Mouse (Mus musculus) embryo, embryonic 10 days (tissue): ENCODE data around the gene Mrpl24.

Experiments used
- DNase-seq: peaks from one replicate; pipeline ENCODE4 v3.0.0-alpha.2; 2015; ENCODE audit warnings: low spot score

Gene Mrpl24

DNA sequence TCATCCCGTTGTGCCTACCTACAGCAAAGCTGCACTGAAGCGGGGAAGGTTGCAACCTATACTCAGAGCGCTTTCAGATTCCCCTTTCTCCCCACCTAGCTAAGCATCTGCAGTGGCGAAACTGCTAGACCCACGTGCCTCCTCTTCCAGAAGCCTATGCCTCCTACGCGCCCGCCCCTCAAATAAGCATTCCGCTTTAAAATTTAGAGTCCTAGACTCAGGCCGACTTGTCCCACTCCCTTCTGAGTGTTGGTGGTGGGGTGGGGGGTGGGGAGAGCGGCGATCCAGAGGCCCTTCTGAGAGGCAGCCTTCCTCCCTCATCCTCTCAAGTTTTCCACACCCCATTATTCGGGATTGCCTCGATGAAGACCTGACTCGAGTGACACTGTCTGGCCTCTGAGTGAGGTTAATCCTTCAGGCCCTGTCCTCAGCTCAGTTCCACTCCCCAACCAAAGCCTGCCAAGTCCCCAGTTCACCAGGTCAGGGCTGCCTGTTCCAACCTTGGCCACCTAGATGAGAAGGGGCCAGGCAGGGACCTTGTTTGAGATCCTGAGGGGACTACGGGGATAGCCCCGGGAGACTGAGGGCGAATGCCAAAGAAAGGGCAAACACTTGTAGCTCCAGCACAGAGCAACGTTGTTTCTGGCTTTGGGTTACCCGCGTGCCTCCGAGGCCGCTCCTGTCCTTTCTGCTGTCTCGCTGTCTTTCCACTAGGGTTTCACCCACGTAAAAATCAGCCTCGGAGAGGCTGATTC is 27.9 kb downstream of the Mrpl24 start:
- DNase-seq = peak; percentile 66

DNA sequence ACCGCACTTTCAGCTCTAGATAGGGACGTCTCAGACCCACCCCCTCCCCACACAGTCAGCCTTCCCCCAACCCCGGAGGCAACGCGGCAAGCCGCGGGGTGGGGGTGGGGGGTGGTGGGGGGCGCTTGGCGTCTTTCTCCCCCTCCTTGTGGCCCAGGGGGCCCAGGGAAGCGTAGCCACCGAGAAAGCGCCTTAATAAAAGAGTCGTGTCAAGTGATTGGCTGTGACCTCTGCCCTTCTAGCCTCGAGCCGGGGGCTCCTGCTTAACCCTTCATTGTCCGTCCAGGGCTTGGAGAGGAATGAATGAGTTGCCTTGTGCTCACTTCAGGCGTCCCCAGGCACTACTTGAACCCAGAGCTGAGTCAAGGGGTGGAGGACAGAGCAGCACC is 28.5 kb downstream of the Mrpl24 start:
- peak; percentile 97 for DNase-seq

DNA sequence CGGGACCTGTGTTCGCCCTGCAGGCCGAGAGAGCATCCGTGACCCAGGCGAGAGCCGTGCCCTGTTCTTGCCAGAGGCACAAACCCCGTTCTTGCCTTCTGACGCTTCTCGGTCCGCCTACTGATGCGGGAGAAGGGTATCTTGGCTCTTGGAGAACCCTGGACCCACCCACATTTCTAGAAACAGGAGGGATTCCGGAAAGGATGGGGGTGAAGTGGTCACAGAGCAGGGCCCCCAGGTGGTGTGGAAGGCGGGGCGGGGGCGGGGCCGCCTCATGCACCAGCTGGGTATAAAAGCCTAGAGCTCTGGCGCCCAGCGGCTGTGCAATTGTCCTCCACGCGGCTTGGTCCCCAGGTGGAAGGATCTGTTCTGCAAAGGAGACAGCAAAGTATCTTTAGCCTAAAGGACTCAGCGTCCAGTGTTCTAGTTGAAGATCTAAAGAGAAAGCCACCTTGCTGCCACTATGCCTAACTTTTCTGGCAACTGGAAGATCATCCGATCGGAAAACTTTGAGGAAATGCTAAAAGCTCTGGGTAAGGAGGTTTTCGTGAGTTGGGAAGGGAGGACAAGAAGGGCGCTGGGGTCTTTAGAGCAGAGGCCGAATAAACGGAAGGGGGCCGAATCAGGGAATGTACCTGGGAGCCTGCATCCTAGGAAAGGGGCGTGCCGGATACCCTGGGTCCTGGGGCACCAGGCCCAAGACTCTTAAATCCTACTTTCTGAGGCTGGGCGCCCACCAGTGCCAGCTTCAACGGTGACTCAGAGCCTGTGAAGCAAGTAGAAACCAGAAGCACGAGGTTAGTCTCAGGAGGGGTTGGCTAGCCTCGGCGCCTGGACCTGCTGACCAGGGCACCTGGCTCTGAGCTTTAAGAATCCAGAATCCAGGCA is 29.3 kb downstream of the Mrpl24 start, which contains the start of gene Crabp2:
Gene Crabp2 (plus strand): TSS at position 289 of the 888 bp plus-strand sequence.
- DNase-seq = peak; percentile 78

DNA sequence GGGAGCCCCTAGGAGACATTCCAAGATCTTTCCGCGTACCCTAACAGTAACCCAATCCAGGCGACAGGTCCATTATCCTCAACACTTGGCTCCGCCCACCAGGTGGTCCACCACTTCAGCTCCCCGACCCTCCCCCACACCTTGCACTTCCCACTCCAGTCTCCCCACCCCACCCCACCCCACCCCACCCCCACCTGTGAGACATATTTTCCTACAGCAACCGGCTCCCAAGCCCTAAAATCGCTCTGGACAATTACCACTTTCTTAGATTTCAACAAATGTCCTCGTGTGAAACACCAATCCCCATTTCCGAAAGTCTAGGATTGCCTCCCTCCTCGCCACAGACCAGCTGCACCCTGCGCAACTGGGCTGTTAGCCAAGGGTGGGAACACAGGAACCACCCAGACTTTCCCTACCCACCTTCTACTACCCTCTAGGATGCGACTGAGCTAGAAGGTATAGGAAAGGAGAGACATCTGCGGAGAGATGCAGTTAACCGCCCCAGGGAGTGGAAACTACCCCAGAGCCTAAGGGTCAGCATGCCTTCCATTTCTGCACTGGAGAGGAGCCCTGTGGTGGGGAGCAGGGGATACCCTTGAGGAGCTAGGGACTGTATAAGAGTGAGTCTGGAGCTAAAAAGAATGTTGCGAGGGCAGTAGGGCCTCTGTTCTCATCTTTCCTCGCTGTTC is 30.1 kb downstream of the Mrpl24 start:
- DNase-seq = peak; percentile 81

DNA sequence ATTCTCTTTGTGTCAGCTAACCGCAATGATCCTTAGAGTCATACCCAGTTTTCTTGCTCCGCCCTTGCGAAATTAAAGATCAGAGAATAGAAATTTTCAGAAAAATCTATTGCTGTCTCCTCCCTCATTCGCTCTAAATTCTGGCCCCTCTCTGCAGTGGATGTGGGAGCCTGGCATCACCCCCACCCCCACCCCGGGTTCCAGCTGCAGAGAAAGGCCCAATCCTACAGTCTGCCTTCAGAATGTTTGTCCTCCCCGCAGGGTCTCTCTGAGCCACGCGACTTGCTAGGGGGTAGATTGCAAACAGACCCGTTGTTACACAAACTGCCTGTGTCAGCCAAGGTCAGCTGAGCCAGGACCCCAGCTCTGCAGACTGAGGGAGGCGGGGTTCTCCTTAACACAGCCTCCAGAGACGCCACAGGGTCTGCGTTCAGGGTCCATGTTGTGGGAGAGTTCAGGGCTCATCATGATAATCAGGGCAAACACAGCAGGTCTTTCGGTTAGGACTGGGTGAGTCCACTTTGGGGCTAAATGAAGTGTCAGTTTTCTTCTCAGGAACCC is 30.7 kb downstream of the Mrpl24 start:
- DNase-seq = peak; percentile 81

DNA sequence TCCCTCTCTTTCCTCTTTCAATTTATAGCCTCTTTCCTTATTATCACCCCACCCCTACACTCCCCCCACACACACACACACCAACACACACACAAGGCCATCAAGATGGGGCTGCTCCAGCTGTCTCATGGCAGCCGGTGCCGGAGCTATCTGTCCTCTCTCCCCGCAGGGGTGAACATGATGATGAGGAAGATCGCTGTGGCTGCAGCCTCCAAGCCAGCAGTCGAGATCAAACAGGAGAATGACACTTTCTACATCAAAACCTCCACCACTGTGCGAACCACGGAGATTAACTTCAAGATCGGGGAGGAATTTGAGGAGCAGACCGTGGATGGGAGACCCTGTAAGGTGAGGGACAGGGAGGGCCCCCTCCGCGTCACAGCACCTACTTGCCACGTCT is 32.6 kb downstream of the Mrpl24 start:
- no peak for DNase-seq

DNA sequence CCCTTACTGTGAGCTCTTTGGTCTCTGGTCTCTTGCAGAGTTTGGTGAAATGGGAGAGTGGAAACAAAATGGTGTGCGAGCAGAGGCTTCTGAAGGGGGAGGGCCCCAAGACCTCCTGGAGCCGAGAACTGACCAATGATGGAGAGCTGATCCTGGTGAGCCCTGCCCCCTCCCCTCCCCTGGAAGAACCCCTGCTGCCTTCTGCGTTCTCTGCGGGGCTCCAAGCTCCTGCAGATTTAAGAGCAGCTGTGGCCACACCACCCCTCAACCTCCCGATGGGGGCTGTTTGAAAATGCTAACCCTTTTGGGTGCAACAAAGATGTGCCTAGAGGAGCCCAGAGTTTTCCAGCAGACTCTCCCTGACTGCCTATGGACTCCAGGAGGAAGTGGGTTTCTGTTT is 33.1 kb downstream of the Mrpl24 start:
- DNase-seq = peak; percentile 71

DNA sequence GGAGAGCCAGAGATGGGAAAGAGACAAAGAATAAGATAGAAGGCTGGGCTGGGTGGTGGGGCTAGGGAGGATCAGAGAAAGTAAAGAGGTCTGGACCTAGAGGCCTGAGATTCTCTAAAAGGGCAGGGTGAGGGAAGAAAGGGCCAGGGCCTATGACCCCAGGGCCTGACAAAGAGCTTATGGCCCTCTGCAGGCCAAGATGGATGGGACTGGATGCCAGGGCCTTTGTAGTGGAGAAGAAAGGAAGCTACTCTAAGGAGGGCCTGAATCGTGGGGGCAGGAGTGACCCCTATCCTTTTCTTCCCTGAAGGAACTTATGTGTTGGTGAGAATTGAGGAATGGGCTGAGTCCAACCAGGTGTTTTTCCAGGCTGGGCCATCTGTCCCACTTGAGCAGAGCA is 38.8 kb downstream of the Mrpl24 start:
- peak; percentile 80 for DNase-seq

DNA sequence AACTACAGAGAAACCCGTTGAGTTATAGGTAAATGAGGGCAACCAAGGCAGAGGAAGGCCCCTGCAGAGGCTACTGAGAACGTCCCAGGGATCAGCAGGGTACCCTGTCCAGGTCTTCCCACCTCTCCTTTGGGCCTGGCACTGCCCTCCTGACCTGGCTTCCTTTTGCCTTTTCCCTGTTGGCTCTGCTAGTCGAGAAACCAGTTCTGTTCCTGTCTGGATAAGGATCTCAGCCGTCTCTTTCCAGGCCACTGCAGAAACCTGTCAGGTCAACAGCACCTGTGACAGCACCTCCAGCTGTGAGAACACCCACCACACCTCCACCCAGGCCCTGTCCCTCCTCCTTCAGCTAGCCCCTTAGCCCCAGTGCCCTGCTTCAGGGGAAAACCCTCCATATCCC is 39.2 kb downstream of the Mrpl24 start:
- peak; percentile 20 for DNase-seq

DNA sequence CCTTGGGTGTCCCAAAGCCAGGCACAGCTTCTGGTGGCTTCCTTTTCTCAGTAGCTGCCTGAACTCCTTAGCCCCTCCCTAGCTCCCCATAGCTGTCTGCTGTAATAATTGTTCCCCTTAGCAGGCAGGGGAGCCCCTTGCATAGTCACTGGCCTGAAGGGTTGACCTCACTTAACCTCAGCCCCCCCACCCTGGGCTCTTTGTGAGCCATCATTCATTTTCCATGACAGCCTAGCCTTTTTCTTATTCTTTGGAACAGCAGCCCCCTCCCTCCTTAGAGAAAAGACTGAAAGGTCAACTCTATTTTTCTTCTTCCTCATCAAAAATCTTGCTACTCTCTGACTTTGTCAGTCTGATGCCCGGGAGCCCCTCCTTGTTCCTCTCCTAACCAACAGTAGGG is 39.7 kb downstream of the Mrpl24 start:
- peak; percentile 66 for DNase-seq

DNA sequence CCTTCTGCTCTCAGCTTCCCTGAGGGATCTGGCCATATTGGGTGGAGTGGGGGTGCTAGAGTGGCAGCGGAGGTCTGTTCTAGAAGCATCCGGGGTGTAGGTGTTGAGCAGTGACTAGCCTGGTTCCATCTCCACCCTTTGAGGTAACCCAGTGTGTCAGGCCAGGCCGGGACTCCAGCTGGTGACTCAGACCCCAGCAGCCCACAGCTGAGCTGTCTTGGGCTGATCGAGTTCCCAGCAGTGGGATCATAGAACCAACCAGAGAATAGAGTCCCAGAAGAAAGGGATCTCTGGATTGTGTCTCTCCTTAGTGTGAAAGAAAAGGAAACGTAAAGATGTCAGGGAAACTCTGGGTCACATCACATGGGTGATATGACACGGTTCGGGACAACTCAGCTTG is 40.1 kb downstream of the Mrpl24 start:
- no peak for DNase-seq

DNA sequence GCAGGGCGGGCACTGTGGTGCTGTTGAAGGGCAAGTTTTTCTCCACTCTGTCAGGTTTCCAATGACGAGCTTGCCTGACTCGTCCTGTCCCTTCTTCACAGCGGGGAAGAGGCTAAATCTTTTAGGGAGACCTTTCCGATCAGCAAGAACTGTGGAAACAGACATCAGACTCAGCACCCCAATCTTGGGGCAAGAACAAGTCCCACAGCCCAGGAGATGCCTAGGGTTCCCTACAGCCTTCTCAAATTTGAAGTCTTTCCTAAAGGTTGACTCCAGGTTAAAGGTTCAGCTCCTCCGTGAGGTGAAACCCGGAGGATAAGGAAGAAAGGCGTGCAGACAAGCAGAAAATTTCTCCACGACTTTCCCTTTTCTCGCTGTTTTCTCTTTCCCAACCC is 40.9 kb downstream of the Mrpl24 start:
- DNase-seq = peak; percentile 19

DNA sequence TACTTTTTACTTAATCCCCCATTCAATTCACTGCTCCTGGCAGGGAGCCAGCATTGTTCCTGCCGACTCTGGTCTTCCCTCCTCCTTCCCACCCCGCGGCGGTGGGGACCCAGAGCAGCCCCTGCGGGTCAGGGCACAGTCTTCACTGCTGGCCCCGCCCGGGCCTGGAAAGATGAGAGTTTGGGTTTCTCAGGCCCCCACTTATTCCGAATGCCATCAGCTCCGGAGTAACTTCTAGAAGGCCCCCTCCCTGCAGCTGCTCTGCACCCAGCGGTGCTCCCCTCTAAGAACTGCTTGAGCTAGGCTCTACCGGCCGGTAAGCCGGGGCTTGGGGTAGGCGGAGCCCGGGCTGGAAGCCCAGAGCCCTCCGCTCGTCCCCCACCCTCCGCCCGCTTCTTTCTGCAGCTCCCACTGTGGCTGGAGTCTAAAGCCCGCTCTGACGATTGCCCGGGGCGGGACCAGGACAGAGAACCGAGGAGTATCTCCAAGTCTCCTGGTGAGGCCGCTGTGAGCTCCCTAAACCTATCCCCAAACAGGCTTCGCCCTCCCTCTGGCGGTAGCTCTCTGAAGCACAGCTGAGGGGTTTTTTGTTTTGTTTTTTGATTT is 41.4 kb downstream of the Mrpl24 start:
- DNase-seq = peak; percentile 97

DNA sequence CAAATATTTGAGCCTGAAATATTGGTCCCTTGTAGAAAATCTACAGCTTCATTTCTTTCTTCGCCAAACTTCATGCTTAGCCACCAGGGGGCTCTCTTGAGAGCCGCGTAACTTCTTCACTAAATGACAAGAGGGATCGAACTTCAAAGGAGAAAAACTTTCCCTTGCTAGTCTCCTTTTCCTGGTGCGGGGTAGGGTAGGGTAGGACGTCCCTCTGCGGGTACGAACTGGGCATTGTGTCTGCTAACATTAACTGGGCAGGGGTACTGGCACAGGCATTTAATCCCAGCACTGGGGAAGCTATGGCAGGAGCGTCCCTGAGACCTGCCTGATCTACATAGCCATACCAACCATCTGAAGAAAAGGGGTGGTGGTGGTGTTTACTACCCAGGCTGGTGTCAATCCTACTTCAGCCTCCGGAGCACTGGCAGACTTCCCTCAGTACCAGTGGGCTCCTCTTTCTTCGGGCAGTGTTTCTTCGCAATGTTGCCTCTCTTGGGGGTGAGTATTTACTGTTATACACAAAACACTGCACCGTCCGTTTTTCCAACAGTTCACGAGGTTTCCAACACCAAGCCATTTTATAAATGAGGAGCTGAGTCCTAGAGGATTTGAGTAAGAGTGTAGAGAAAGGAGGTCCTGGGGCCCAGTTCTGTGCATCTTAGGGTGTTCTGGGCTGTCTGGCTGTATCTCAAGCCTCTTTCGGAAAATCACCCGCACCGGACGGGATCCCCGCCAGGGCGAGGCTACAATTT is 51.1 kb downstream of the Mrpl24 start:
- DNase-seq = peak; percentile 74

DNA sequence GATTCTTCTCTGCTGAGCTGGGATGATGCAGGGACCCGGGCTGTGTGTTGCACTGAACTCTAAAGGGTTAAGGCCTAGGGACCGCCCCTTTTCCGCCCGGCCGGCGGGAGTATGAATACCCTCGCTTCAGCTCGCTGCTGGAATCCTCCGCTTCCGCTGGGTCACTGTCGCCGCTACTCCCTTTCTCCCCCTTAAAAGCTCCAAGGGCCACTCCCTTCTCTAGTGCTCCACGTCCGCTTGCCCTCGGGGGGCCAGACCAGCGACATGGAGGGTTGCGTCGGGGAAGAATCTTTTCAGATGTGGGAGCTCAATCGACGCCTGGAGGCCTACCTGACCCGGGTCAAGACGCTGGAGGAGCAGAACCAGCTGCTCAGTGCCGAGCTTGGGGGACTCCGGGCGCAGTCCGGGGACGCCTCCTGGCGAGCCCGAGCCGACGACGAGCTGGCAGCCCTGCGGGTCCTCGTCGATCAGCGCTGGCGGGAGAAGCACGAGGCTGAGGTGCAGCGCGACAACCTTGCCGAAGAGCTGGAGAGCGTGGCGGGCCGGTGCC is 51.7 kb downstream of the Mrpl24 start, which contains the start of gene Nes:
Gene Nes (plus strand): TSS at position 140 of the 550 bp plus-strand sequence.
- DNase-seq = peak; percentile 94

DNA sequence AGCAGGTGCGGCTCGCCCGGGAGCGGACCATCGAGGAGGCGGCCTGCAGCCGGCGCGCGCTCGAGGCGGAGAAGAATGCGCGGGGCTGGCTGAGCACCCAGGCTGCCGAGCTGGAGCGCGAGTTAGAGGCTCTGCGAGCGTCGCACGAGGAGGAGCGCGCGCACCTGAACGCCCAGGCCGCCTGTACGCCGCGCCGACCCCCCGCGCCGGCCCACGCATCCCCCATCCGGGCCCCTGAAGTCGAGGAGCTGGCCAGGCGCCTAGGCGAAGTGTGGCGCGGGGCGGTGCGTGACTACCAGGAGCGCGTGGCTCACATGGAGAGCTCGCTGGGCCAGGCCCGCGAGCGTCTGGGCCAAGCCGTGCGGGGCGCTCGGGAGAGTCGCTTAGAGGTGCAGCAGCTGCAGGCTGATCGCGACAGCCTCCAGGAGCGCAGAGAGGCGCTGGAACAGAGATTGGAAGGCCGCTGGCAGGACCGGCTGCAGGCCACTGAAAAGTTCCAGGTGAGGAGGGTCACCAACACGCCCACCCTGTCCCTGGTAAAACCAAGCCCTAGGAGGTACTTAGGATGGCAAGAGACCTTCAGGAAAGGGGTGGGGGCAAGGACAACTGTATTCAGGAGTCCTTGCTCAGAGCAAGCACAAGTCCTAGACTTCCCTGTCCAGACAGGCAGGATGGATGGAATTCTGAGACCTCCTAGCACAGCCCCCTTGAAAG is 52.3 kb downstream of the Mrpl24 start:
- DNase-seq = peak; percentile 54

DNA sequence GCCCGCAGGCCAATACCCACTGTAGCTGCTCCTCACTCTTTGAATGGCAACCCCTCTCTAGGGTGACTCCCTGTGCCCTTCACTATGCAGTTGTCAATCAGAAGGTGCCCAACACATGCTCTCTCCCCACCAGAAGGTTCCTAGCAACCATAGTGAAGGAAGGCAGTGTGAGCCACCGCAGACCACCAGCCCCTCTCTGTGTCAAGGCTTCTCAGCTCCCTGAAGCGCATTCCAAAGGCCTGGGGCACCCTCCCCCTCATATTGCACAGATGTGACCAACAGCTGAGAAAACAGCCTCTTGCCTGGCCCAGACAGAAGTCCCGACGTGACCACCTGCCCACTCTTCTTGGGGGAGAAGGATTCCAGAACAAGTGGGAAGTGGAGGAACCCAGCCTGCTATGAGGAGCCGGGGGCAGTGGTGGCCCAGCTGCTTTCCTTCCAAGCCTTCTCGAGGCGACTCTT is 52.9 kb downstream of the Mrpl24 start:
- DNase-seq = peak; percentile 64

DNA sequence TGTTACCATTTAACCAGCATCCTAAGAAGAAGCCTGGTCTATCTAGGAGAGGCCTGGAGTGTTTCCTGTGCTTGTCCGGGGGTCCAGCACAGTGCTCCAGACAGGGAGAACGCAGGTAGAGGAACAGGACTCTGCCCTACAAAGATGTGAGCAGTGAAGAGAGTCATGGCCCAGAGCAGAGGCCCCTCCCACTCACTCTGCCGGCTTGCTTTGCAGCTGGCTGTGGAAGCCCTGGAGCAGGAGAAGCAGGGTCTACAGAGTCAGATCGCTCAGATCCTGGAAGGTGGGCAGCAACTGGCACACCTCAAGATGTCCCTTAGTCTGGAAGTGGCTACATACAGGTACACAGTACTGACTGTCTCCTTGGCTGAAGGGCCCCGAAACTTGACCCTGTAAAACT is 53.5 kb downstream of the Mrpl24 start:
- DNase-seq = peak; percentile 59
